Mouse (Mus musculus): ENCODE measurements around the gene Scoc.

GRCm38 (mm10) chr8:83380141-83380540 is 78.0 kb downstream of the Scoc start:
- TF ChIP-seq CTCF (IDR thresholded peaks at IDR 0.05; ENCODE audit: borderline replicate concordance, insufficient read depth, low read depth, low read length), result no peak
- no peak for TF ChIP-seq POLR2A (IDR thresholded peaks at IDR 0.05; ENCODE audit: borderline replicate concordance, insufficient read depth, low read length)

All from cerebellum, adult 2 months (tissue).